Mouse (Mus musculus) stomach, postnatal 0 days (tissue): ENCODE measurements around the gene Axl. TPM values are rescaled to one million over a fixed set of nuclear protein-coding genes. Genes with fewer than 3 reads are reported as not detected.

ENCODE experiments used
- ATAC-seq: fragments of 200-750 bp; cut with Nextera tagmentation; 2 replicates; pipeline ENCODE4 v1.8.0; 2017; ENCODE audit not compliant: low FRiP score, low TSS enrichment
- DNase-seq: peaks from one replicate; pipeline ENCODE4 v3.0.0-alpha.2; 2016; ENCODE audit warnings: low spot score
- H3K27ac ChIP-seq: fragments of 300-500 bp; sonication (generic); replicated peaks from 2 replicates; pipeline ENCODE4 v1.5.1; 2014; ENCODE audit warnings: mild to moderate bottlenecking, control low read depth
- H3K27me3 ChIP-seq: fragments of 300-500 bp; sonication (generic); 2 replicates; pipeline ENCODE4 v1.6.1; 2014; ENCODE audit warnings: low read length; ENCODE audit not compliant: control insufficient read depth, insufficient read depth
- H3K36me3 ChIP-seq: fragments of 300-500 bp; sonication (generic); 2 replicates; pipeline ENCODE4 v1.6.1; 2014; ENCODE audit warnings: low read length, mixed read lengths; ENCODE audit not compliant: control insufficient read depth, insufficient read depth
- H3K4me1 ChIP-seq: fragments of 300-500 bp; sonication (generic); replicated peaks from 2 replicates; pipeline ENCODE4 v1.6.1; 2014; ENCODE audit warnings: antibody characterized with exemption; ENCODE audit not compliant: control insufficient read depth, insufficient read depth
- H3K4me2 ChIP-seq: fragments of 300-500 bp; sonication (generic); replicated peaks from 2 replicates; pipeline ENCODE4 v1.6.1; 2014; ENCODE audit warnings: low read depth, mild to moderate bottlenecking, control low read depth, moderate library complexity
- H3K4me3 ChIP-seq: fragments of 300-500 bp; sonication (generic); 2 replicates; pipeline ENCODE4 v1.5.1; 2014; ENCODE audit warnings: low read depth, low read length, control low read depth
- H3K9ac ChIP-seq: fragments of 300-500 bp; sonication (generic); 2 replicates; pipeline ENCODE4 v1.6.1; 2014; ENCODE audit warnings: mild to moderate bottlenecking, low read length, control low read depth, mixed read lengths
- H3K9me3 ChIP-seq: fragments of 300-500 bp; sonication (generic); 2 replicates; pipeline ENCODE4 v1.6.1; 2016; ENCODE audit warnings: low read length; ENCODE audit not compliant: control insufficient read depth
- CTCF ChIP-seq: IDR thresholded peaks from 2 replicates; pipeline ENCODE4 v1.5.1; 2016; ENCODE audit warnings: antibody characterized with exemption, low read depth, mild to moderate bottlenecking, moderate library complexity
- EP300 ChIP-seq: optimal IDR thresholded peaks from 2 replicates; pipeline ENCODE3; 2016; ENCODE audit warnings: antibody characterized with exemption
- WGBS: fragments of 180-500 bp; shearing (Covaris S2); extraction: QIAGEN DNeasy Blood & Tissue Kit; methylation state at CpG from one replicate; pipeline ENCODE4 v1.1.7; 2014; 5-methylcytosine and 5-hydroxymethylcytosine counted together
- microRNA-seq: library from miRNA; unstranded; fragments of <30 nt; microRNA quantifications from one replicate; pipeline ENCODE4, GENCODE M21; 2016
- polyA plus RNA-seq: library from polyadenylated mRNA; unstranded; fragments of >200 nt; fragmentation: Nextera tagmentation; extraction: Ambion mirVana; gene quantifications from 2 replicates; pipeline ENCODE4 v1.2.1, GENCODE M21; 2015

Axl gene
- polyA plus RNA-seq, 1 experiment from 2014 or later: 53.4 TPM

- peaks cover 9% of the 10 kb centered on the region for H3K4me1 ChIP-seq
- TF ChIP-seq EP300: no peak
- TF ChIP-seq CTCF: no peak
- H3K27me3 ChIP-seq: no peaks in the 10 kb centered on the region
- H3K4me2 ChIP-seq: no peak overlapping the region
- no peak overlapping the region for H3K9ac ChIP-seq
- H3K36me3 ChIP-seq: peaks cover 23% of the 10 kb centered on the region
- ATAC-seq (no peak), DNase-seq (no peak)
- H3K27ac ChIP-seq: no peak overlapping the region
- WGBS: 93% methylated on average over 9 of the region's 9 CpGs
- no peaks in the 10 kb centered on the region for H3K9me3 ChIP-seq
- H3K4me3 ChIP-seq: no peak overlapping the region
These were observed 75.7 kb downstream of the Axl start for GRCm38 (mm10) chr7:25712801-25713200.

GRCm38 (mm10) chr7:25711731-25712197, 76.7 kb downstream of the Axl start:
- peak; percentile 67 for DNase-seq
- H3K9ac ChIP-seq: no peak overlapping the region; the same call in 1 of the 2 replicates
- no peak overlapping the region for H3K4me2 ChIP-seq
- H3K4me3 ChIP-seq: no peak overlapping the region
- peak; percentile 67 for ATAC-seq
- WGBS: 25% methylated on average over 7 of the region's 7 CpGs
- H3K36me3 ChIP-seq: peaks cover 23% of the 10 kb centered on the region
- H3K27me3 ChIP-seq: no peaks in the 10 kb centered on the region
- H3K9me3 ChIP-seq: no peaks in the 10 kb centered on the region
- 0 out of 2 replicates have a peak overlapping the region, but pooled peaks have one; percentile 24 for H3K27ac ChIP-seq
- peaks cover 6% of the 10 kb centered on the region; the same call in 1 of the 2 replicates for H3K4me1 ChIP-seq
- no peak for TF ChIP-seq CTCF
- no peak for TF ChIP-seq EP300

GRCm38 (mm10) chr7:25711165-25711564, 77.3 kb downstream of the Axl start:
- H3K27me3 ChIP-seq: no peaks in the 10 kb centered on the region
- H3K27ac ChIP-seq: no peak overlapping the region
- no peak overlapping the region for H3K4me2 ChIP-seq
- DNase-seq (no peak), ATAC-seq (no peak)
- H3K9ac ChIP-seq: no peak overlapping the region; the same call in 1 of the 2 replicates
- H3K9me3 ChIP-seq: no peaks in the 10 kb centered on the region
- peaks cover 23% of the 10 kb centered on the region for H3K36me3 ChIP-seq
- H3K4me3 ChIP-seq: no peak overlapping the region
- TF ChIP-seq EP300 (no peak), CTCF (no peak)
- H3K4me1 ChIP-seq: peaks cover 6% of the 10 kb centered on the region
- WGBS: 65% methylated on average over 5 of the region's 5 CpGs

- no peak for DNase-seq
- ATAC-seq: peak; percentile 21; the same call in 1 of the 2 replicates
- Histone ChIP-seq H3K9me3 (no peaks in the 10 kb centered on the region), H3K4me3 (no peak overlapping the region), H3K9ac (peak overlapping the region; percentile 27; the same call in 1 of the 2 replicates), H3K27ac (0 out of 2 replicates have a peak overlapping the region, but pooled peaks have one; percentile 18), H3K27me3 (no peaks in the 10 kb centered on the region), H3K36me3 (peaks cover 20% of the 10 kb centered on the region), H3K4me2 (no peak overlapping the region; the same call in 1 of the 2 replicates), H3K4me1 (peaks cover 6% of the 10 kb centered on the region)
- WGBS: 23% methylated on average over 6 of the region's 7 CpGs
- TF ChIP-seq EP300: no peak
- TF ChIP-seq CTCF: no peak
These were observed 77.9 kb downstream of the Axl start for GRCm38 (mm10) chr7:25710519-25711130.

GRCm38 (mm10) chr7:25709961-25710360, 78.5 kb downstream of the Axl start:
- Histone ChIP-seq H3K27ac (no peak overlapping the region), H3K4me1 (peaks cover 10% of the 10 kb centered on the region), H3K4me2 (peak overlapping the region; percentile 5; the same call in 1 of the 2 replicates), H3K9me3 (no peaks in the 10 kb centered on the region), H3K36me3 (peaks cover 20% of the 10 kb centered on the region), H3K9ac (peak overlapping the region; percentile 27; the same call in 1 of the 2 replicates), H3K4me3 (no peak overlapping the region), H3K27me3 (no peaks in the 10 kb centered on the region)
- DNase-seq: peak; percentile 49
- TF ChIP-seq EP300: no peak
- no peak for TF ChIP-seq CTCF
- 19% methylated on average over 12 of the region's 12 CpGs for WGBS
- no peak for ATAC-seq

- ATAC-seq: no peak
- H3K9ac ChIP-seq: no peak overlapping the region
- no peak for TF ChIP-seq EP300
- TF ChIP-seq CTCF: no peak
- DNase-seq: no peak
- H3K36me3 ChIP-seq: 0 out of 2 replicates have a peak, but pooled peaks cover 2% of the 10 kb centered on the region
- H3K27ac ChIP-seq: peak overlapping the region; percentile 0
- no peak overlapping the region for H3K4me2 ChIP-seq
- no peak overlapping the region for H3K4me3 ChIP-seq
- peaks cover 10% of the 10 kb centered on the region for H3K4me1 ChIP-seq
- no peaks in the 10 kb centered on the region for H3K27me3 ChIP-seq
- 45% methylated on average over 15 of the region's 15 CpGs for WGBS
- H3K9me3 ChIP-seq: no peaks in the 10 kb centered on the region
These were observed 80.8 kb downstream of the Axl start for GRCm38 (mm10) chr7:25707581-25708292.

Small RNA genes within 50 kb of the gene (microRNA-seq; reads per million reads assigned to microRNA genes)
- gene Gm24865: not detected

Other genes with a start within 250 kb of the Axl start
- gene Ceacam2, start 248.8 kb downstream of the Axl start, polyA plus RNA-seq: 0.07 TPM in 1 of 2 replicates, not detected in the other
- gene Erich4, start 172.8 kb downstream of the Axl start, polyA plus RNA-seq: 0.22 TPM in 1 of 2 replicates, not detected in the other
- gene Dmac2, start 169.3 kb downstream of the Axl start, polyA plus RNA-seq: 25.4 and 29.2 TPM in 2 replicates
- gene B3gnt8, start 162.1 kb downstream of the Axl start, polyA plus RNA-seq: 5.8 and 6.5 TPM in 2 replicates
- 63.8 and 70.3 TPM in 2 replicates for gene Bckdha, start 129.7 kb downstream of the Axl start, polyA plus RNA-seq
- gene Exosc5, start 129.5 kb downstream of the Axl start, polyA plus RNA-seq: 63.8 and 65.1 TPM in 2 replicates
- 0.78 and 0.92 TPM in 2 replicates for gene Tmem91, start 113.5 kb downstream of the Axl start, polyA plus RNA-seq
- 11.6 and 12.5 TPM in 2 replicates for gene B9d2, start 107.9 kb downstream of the Axl start, polyA plus RNA-seq
- 1.4 and 1.6 TPM in 2 replicates for gene Tgfb1, start 101.7 kb downstream of the Axl start, polyA plus RNA-seq
- 7.9 and 10.2 TPM in 2 replicates for gene Ccdc97, start 69.6 kb downstream of the Axl start, polyA plus RNA-seq
- 25.9 and 27.5 TPM in 2 replicates for gene Hnrnpul1, start 33.9 kb downstream of the Axl start, polyA plus RNA-seq
- gene Cyp2s1, start 28.2 kb upstream of the Axl start, polyA plus RNA-seq: 166 and 195 TPM in 2 replicates
- gene Cyp2b10, start 108.9 kb upstream of the Axl start, polyA plus RNA-seq: 7.4 and 10.7 TPM in 2 replicates